Mouse (Mus musculus) lung, postnatal 0 days (tissue): ENCODE data around the gene Fbxw5. TPM values are rescaled to one million over a fixed set of nuclear protein-coding genes. Genes with fewer than 3 reads are reported as not detected.

ENCODE experiments used
- ATAC-seq: fragments of 200-750 bp; cut with Nextera tagmentation; 2 replicates; pipeline ENCODE4 v1.8.0; 2017; ENCODE audit warnings: moderate library complexity
- DNase-seq: peaks from one replicate; pipeline ENCODE4 v3.0.0-alpha.2; 2016; ENCODE audit warnings: low spot score
- H3K27ac ChIP-seq: fragments of 300-500 bp; sonication (generic); 2 replicates; pipeline ENCODE4 v1.5.1; 2014; ENCODE audit warnings: antibody characterized with exemption, mild to moderate bottlenecking, low read length, mixed read lengths
- H3K27me3 ChIP-seq: fragments of 300-500 bp; sonication (generic); replicated peaks from 2 replicates; pipeline ENCODE4 v1.6.1; 2014; ENCODE audit warnings: low read length, mixed read lengths; ENCODE audit not compliant: insufficient read depth
- H3K36me3 ChIP-seq: fragments of 300-500 bp; sonication (generic); 2 replicates; pipeline ENCODE4 v1.6.1; 2014; ENCODE audit warnings: low read length, mixed read lengths; ENCODE audit not compliant: insufficient read depth
- H3K4me1 ChIP-seq: fragments of 300-500 bp; sonication (generic); 2 replicates; pipeline ENCODE4 v1.6.1; 2014; ENCODE audit warnings: antibody characterized with exemption, low read depth, low read length, mixed read lengths; ENCODE audit not compliant: insufficient read depth
- H3K4me2 ChIP-seq: fragments of 300-500 bp; sonication (generic); replicated peaks from 2 replicates; pipeline ENCODE4 v1.6.1; 2014; ENCODE audit warnings: low read depth, mild to moderate bottlenecking, low read length, moderate library complexity, mixed read lengths
- H3K4me3 ChIP-seq: fragments of 300-500 bp; sonication (generic); 2 replicates; pipeline ENCODE4 v1.5.1; 2014; ENCODE audit warnings: low read depth, low read length
- H3K9ac ChIP-seq: fragments of 300-500 bp; sonication (generic); replicated peaks from 2 replicates; pipeline ENCODE4 v1.6.1; 2014; ENCODE audit warnings: low read depth, mild to moderate bottlenecking
- H3K9me3 ChIP-seq: fragments of 300-500 bp; sonication (generic); 2 replicates; pipeline ENCODE4 v1.6.1; 2016; ENCODE audit warnings: low read length, mixed read lengths
- CTCF ChIP-seq: IDR thresholded peaks from 2 replicates; pipeline ENCODE4 v1.5.1; 2016; ENCODE audit warnings: antibody characterized with exemption, mild to moderate bottlenecking
- EP300 ChIP-seq: IDR thresholded peaks from 2 replicates; pipeline ENCODE4 v1.6.1; 2016; ENCODE audit warnings: antibody characterized with exemption, mild to moderate bottlenecking, control low read depth
- WGBS: fragments of 180-500 bp; shearing (Covaris S2); extraction: QIAGEN DNeasy Blood & Tissue Kit; methylation state at CpG from one replicate; pipeline ENCODE4 v1.1.7; 2014; 5-methylcytosine and 5-hydroxymethylcytosine counted together
- polyA plus RNA-seq: library from polyadenylated mRNA; unstranded; fragments of >200 nt; fragmentation: Nextera tagmentation; extraction: Ambion mirVana; gene quantifications from 2 replicates; pipeline ENCODE4 v1.2.1, GENCODE M21; 2015

Fbxw5 gene
- polyA plus RNA-seq, 1 experiment from 2014 or later: 43.4 TPM

- Histone ChIP-seq H3K4me3 (no peak overlapping the region), H3K9ac (no peak overlapping the region), H3K4me2 (no peak overlapping the region), H3K4me1 (no peaks in the 10 kb centered on the region), H3K27ac (no peak overlapping the region), H3K36me3 (no peaks in the 10 kb centered on the region), H3K9me3 (no peaks in the 10 kb centered on the region), H3K27me3 (no peaks in the 10 kb centered on the region)
- ATAC-seq (no peak), DNase-seq (no peak)
- 44% methylated on average over 10 of the region's 10 CpGs for whole genome bisulfite sequencing
- TF ChIP-seq CTCF (no peak), EP300 (no peak)
Measured at GRCm38 (mm10) chr2:25465816-25466635, 34.5 kb upstream of the Fbxw5 start.

- H3K4me3 ChIP-seq: no peak overlapping the region
- H3K9me3 ChIP-seq: no peaks in the 10 kb centered on the region
- no peaks in the 10 kb centered on the region for H3K36me3 ChIP-seq
- no peak overlapping the region for H3K27ac ChIP-seq
- no peaks in the 10 kb centered on the region for H3K4me1 ChIP-seq
- no peaks in the 10 kb centered on the region for H3K27me3 ChIP-seq
- no peak overlapping the region for H3K9ac ChIP-seq
- ATAC-seq (no peak), DNase-seq (no peak)
- TF ChIP-seq CTCF: no peak
- no peak for TF ChIP-seq EP300
- WGBS: 72% methylated on average over 14 of the region's 14 CpGs
- H3K4me2 ChIP-seq: no peak overlapping the region
Measured at GRCm38 (mm10) chr2:25467606-25468303, 32.8 kb upstream of the Fbxw5 start.

- Histone ChIP-seq H3K27ac (no peak overlapping the region), H3K9ac (no peak overlapping the region), H3K9me3 (no peaks in the 10 kb centered on the region), H3K4me3 (no peak overlapping the region), H3K4me2 (no peak overlapping the region), H3K4me1 (no peaks in the 10 kb centered on the region), H3K36me3 (no peaks in the 10 kb centered on the region), H3K27me3 (no peaks in the 10 kb centered on the region)
- peak; percentile 67 for ATAC-seq
- DNase-seq: peak; percentile 27
- no peak for TF ChIP-seq CTCF
- TF ChIP-seq EP300: no peak
- WGBS: 63% methylated on average over 10 of the region's 10 CpGs
Measured at GRCm38 (mm10) chr2:25468962-25469915, 31.3 kb upstream of the Fbxw5 start.

GRCm38 (mm10) chr2:25469969-25470368 is 30.6 kb upstream of the Fbxw5 start, which contains the start of gene Ptgds:
Ptgds (minus strand) TSS chr2:25470046.
- ATAC-seq (no peak), DNase-seq (no peak)
- Histone ChIP-seq H3K4me2 (no peak within 1 kb of the TSS), H3K27ac (no peak within 1 kb of the TSS), H3K9me3 (no peaks in the 10 kb centered on the region), H3K4me1 (no peaks in the 10 kb centered on the region), H3K27me3 (no peaks in the 10 kb centered on the region), H3K4me3 (no peak within 1 kb of the TSS), H3K36me3 (no peaks in the 10 kb centered on the region), H3K9ac (no peak within 1 kb of the TSS)
- TF ChIP-seq EP300: no peak
- no peak for TF ChIP-seq CTCF
- WGBS: 20% methylated on average over 6 of the region's 6 CpGs

- no peak for DNase-seq
- H3K9ac ChIP-seq: no peak overlapping the region
- no peaks in the 10 kb centered on the region for H3K27me3 ChIP-seq
- H3K36me3 ChIP-seq: no peaks in the 10 kb centered on the region
- no peak for TF ChIP-seq CTCF
- no peak for TF ChIP-seq EP300
- H3K27ac ChIP-seq: no peak overlapping the region
- no peak for ATAC-seq
- no peak overlapping the region for H3K4me2 ChIP-seq
- WGBS: 69% methylated on average over 2 of the region's 2 CpGs
- H3K4me1 ChIP-seq: no peaks in the 10 kb centered on the region
- no peaks in the 10 kb centered on the region for H3K9me3 ChIP-seq
- no peak overlapping the region for H3K4me3 ChIP-seq
Measured at GRCm38 (mm10) chr2:25472550-25472949, 28.0 kb upstream of the Fbxw5 start.

GRCm38 (mm10) chr2:25477541-25477940 is 23.0 kb upstream of the Fbxw5 start:
- TF ChIP-seq EP300: no peak
- no peak for TF ChIP-seq CTCF
- Histone ChIP-seq H3K27ac (no peak overlapping the region), H3K27me3 (no peaks in the 10 kb centered on the region), H3K9ac (no peak overlapping the region), H3K4me1 (no peaks in the 10 kb centered on the region), H3K36me3 (no peaks in the 10 kb centered on the region), H3K4me3 (no peak overlapping the region), H3K9me3 (no peaks in the 10 kb centered on the region), H3K4me2 (no peak overlapping the region)
- DNase-seq (no peak), ATAC-seq (no peak)
- WGBS: 80% methylated on average over 8 of the region's 8 CpGs
